15 mouse cellular contexts compared by ENCODE assay signal in the genomic region with DNA sequence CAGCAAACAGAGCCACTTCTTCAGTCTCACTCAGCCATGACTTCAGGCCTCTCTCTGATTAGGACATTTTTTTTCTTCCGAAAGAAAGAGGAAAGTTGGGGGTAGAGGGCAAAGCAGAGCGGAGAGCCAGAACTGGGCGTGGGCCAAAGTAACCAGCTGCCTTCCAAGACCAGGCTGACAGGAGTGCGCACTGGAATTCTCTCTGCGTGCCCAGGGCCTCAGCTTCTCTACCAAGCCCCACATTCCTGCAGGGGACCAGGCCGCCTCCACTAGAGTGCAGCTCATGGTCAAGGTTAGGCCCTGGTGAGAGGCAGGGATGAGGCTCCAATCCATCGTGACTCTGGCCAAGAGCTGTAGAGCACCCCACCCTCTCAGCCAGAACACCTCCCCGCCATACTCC.
DNase-seq lines count a peak whose midpoint lies in the region; ATAC-seq and TF ChIP-seq lines count a peak whose summit lies in the region.
"Had no signal": no experiment of that assay in that cellular context is flagged by ENCODE, and none has a peak within 500 bp of the region (broad histone marks: within the 10 kb centered on the region; RNA-seq: fewer than 3 reads in every experiment).

No protein-coding gene starts in this region.

- 0 out of 2 replicates have a peak, but pooled peaks cover 7% of the 10 kb centered on the region for H3K27me3 ChIP-seq in heart, embryonic 11.5 days (ENCODE audit: control insufficient read depth, insufficient read depth, low read length)
- H3K27me3 ChIP-seq in lung, embryonic 16.5 days (ENCODE audit: control insufficient read depth, insufficient read depth, low read depth, low read length): peaks cover 3% of the 10 kb centered on the region
- 0 out of 2 replicates have a peak, but pooled peaks cover 8% of the 10 kb centered on the region for H3K27me3 ChIP-seq in heart, postnatal 0 days (ENCODE audit: control insufficient read depth, insufficient read depth, low read length)

- no peaks in the 10 kb centered on the region for H3K9me3 ChIP-seq in heart, embryonic 11.5 days (replicated peaks; ENCODE audit: control insufficient read depth, low read length)
- no peaks in the 10 kb centered on the region for H3K9me3 ChIP-seq in lung, embryonic 16.5 days (ENCODE audit: control insufficient read depth, low read length)
- no peaks in the 10 kb centered on the region for H3K9me3 ChIP-seq in heart, postnatal 0 days (replicated peaks; ENCODE audit: control insufficient read depth, low read length)
- H3K9me3 ChIP-seq: liver, embryonic 13.5 days had no signal

- H3K9ac ChIP-seq in heart, embryonic 11.5 days (ENCODE audit: low read depth, low read length): no peak overlapping the region
- no peak overlapping the region for H3K9ac ChIP-seq in lung, embryonic 16.5 days (ENCODE audit: low read length)
- no peak overlapping the region for H3K9ac ChIP-seq in heart, postnatal 0 days (replicated peaks; ENCODE audit: low read depth, low read length)
- H3K9ac ChIP-seq: liver, embryonic 13.5 days had no signal

- no peak for ATAC-seq in heart, embryonic 11.5 days (replicated peaks; ENCODE audit: insufficient number of reproducible peaks, low FRiP score, low TSS enrichment)
- ATAC-seq in lung, embryonic 16.5 days (ENCODE audit: low read depth): peak; percentile 85
- ATAC-seq in heart, postnatal 0 days (ENCODE audit: insufficient read depth, low read depth): peak; percentile 55; the same call in 1 of the 2 replicates
- ATAC-seq: CD4-positive, CD25-positive, alpha-beta regulatory T cell, adult 4 months had no signal

- peak; percentile 95 for DNase-seq in heart, adult 11 months
- no peak for DNase-seq in lung, adult 2 months
- peak; percentile 34 for DNase-seq in heart, postnatal 0 days (ENCODE audit: low spot score)
- peak; percentile 27 for DNase-seq in lung, postnatal 36 days
- DNase-seq in cerebellum, adult 8-10 months: no peak
- no peak for DNase-seq in layer of hippocampus, adult 9-10 months (ENCODE audit: low spot score)
- DNase-seq: cerebellum, adult 11 months; gastrocnemius, postnatal 36 days; liver, embryonic 13.5 days; right cerebral cortex, adult 18-20 months had no signal

- no peak overlapping the region for H3K4me2 ChIP-seq in heart, embryonic 11.5 days
- H3K4me2 ChIP-seq in lung, embryonic 16.5 days (ENCODE audit: low read depth, low read length): no peak overlapping the region
- H3K4me2 ChIP-seq in heart, postnatal 0 days (ENCODE audit: low read depth, low read length): no peak overlapping the region
- H3K4me2 ChIP-seq: liver, embryonic 13.5 days had no signal

- no peak overlapping the region for H3K4me3 ChIP-seq in heart, embryonic 11.5 days (ENCODE audit: low read depth, low read length)
- H3K4me3 ChIP-seq in lung, embryonic 16.5 days (ENCODE audit: low read length): no peak overlapping the region
- H3K4me3 ChIP-seq in lung, adult 2 months (replicated peaks; ENCODE audit: extremely low read depth, low read depth, low read length): no peak overlapping the region
- no peak overlapping the region for H3K4me3 ChIP-seq in heart, postnatal 0 days (ENCODE audit: low read depth, low read length)
- H3K4me3 ChIP-seq: erythroblast, embryonic 14.5 days; layer of hippocampus, adult 2 months; liver, embryonic 13.5 days had no signal

- TF ChIP-seq EP300 in heart, postnatal 0 days (IDR thresholded peaks at IDR 0.05; ENCODE audit: low read depth): no peak

- no peak for TF ChIP-seq CTCF in lung, adult 2 months (IDR thresholded peaks at IDR 0.05; ENCODE audit: insufficient read depth, low read length)
- TF ChIP-seq CTCF in heart, postnatal 0 days (IDR thresholded peaks at IDR 0.05; ENCODE audit: low read depth): no peak

- H3K27ac ChIP-seq in heart, embryonic 11.5 days (ENCODE audit: low read depth, low read length): no peak overlapping the region
- H3K27ac ChIP-seq in lung, embryonic 16.5 days (ENCODE audit: low read length): peak overlapping the region; percentile 56
- peak overlapping the region; percentile 21; the same call in 1 of the 2 replicates for H3K27ac ChIP-seq in heart, postnatal 0 days (ENCODE audit: low read depth)
- H3K27ac ChIP-seq: layer of hippocampus, adult 2 months; liver, embryonic 13.5 days had no signal

- peaks cover 5% of the 10 kb centered on the region; the same call in 1 of the 2 replicates for H3K4me1 ChIP-seq in heart, embryonic 11.5 days (ENCODE audit: control insufficient read depth, insufficient read depth, low read length)
- H3K4me1 ChIP-seq in lung, embryonic 16.5 days (replicated peaks; ENCODE audit: control insufficient read depth, insufficient read depth, low read length): peaks cover 8% of the 10 kb centered on the region
- H3K4me1 ChIP-seq in lung, adult 2 months (ENCODE audit: control insufficient read depth, insufficient read depth, low read length): no peaks in the 10 kb centered on the region
- peaks cover 9% of the 10 kb centered on the region; the same call in 1 of the 2 replicates for H3K4me1 ChIP-seq in heart, postnatal 0 days (ENCODE audit: control insufficient read depth, insufficient read depth)
- H3K4me1 ChIP-seq: liver, embryonic 13.5 days had no signal

- WGBS in heart, embryonic 11.5 days (ENCODE audit: insufficient replicate concordance): 61% methylated on average over 8 of the region's 8 CpGs
- WGBS in lung, embryonic 16.5 days: 25% methylated on average over 8 of the region's 8 CpGs
- 53% methylated on average over 8 of the region's 8 CpGs for WGBS in lung, adult 2 months
- WGBS in heart, postnatal 0 days: 55% methylated on average over 8 of the region's 8 CpGs

- TF ChIP-seq POLR2A in lung, adult 2 months (IDR thresholded peaks at IDR 0.05; ENCODE audit: borderline replicate concordance, extremely low read depth, low read depth, low read length): no peak

- no peaks in the 10 kb centered on the region for H3K36me3 ChIP-seq in heart, embryonic 11.5 days (ENCODE audit: control insufficient read depth, insufficient read depth, low read length)
- no peaks in the 10 kb centered on the region for H3K36me3 ChIP-seq in lung, embryonic 16.5 days (ENCODE audit: control insufficient read depth, insufficient read depth, low read length)
- H3K36me3 ChIP-seq in heart, postnatal 0 days (replicated peaks; ENCODE audit: control insufficient read depth, insufficient read depth, low read length): no peaks in the 10 kb centered on the region
- H3K36me3 ChIP-seq: liver, embryonic 13.5 days had no signal

Comparison
In these comparisons a context has a peak if more than half of its experiments do, and no peak if none do; other contexts are left out.
1. DNase-seq: peak in heart, adult 11 months (single experiment), heart, postnatal 0 days (single experiment) and lung, postnatal 36 days (single experiment); none in lung, adult 2 months (single experiment), cerebellum, adult 8-10 months (single experiment) and layer of hippocampus, adult 9-10 months (single experiment).